Mouse (Mus musculus) frontal cortex, postnatal 36 days (tissue): ENCODE measurements around the gene H2-DMb1.

ENCODE experiments used
- DNase-seq, 2 experiments: peaks; one replicate each; pipeline ENCODE4 v3.0.0; 2022; ENCODE audit warnings: low spot score in 2 of 2

H2-DMb1 gene

GRCm38 (mm10) chr17:34122188-34122984 is 30.5 kb upstream of the H2-DMb1 start, which contains the start of gene Brd2:
Brd2 (minus strand) TSS chr17:34122634.
- peak; percentile 96 to 98 for DNase-seq

GRCm38 (mm10) chr17:34123111-34123510 is 29.8 kb upstream of the H2-DMb1 start:
- no peak for DNase-seq

GRCm38 (mm10) chr17:34123518-34123917 is 29.4 kb upstream of the H2-DMb1 start:
- no peak for DNase-seq

GRCm38 (mm10) chr17:34124649-34125048 is 28.2 kb upstream of the H2-DMb1 start:
- no peak for DNase-seq

DNA sequence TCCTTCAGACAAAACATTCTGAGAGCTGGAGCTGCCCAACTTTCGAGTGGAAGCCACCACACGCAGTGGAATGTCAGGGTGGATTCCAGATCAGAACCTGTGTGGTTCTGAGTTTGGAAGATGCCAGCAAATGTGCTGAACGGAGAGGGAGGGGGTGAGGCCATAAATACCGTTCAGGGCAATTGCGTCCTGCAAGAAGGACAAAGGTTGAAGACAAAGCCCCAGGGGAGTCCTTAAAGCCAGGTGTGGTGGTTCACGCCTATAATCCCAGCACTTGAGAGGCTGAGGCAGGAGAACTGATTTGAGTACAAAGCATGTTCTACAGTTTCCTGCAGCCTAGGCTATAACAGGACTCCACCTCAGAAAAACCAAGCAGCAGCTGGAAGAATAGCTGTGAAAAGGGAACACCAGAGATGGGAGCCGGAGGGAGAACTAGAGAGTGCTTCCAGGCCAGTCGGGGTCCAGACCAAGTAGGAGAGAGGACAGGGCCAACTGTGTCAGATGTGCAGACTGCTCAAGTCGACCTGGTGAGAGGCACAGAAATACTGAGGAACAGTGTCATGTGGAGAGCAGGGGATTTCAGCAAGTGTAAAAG is 25.9 kb upstream of the H2-DMb1 start:
- DNase-seq = no peak

- peak in 1 of 2 experiments; percentile 60 for DNase-seq
Observed at GRCm38 (mm10) chr17:34127475-34127874, 25.4 kb upstream of the H2-DMb1 start.

GRCm38 (mm10) chr17:34128264-34128937 is 24.5 kb upstream of the H2-DMb1 start:
- peak in 1 of 2 experiments; percentile 61 for DNase-seq

DNA sequence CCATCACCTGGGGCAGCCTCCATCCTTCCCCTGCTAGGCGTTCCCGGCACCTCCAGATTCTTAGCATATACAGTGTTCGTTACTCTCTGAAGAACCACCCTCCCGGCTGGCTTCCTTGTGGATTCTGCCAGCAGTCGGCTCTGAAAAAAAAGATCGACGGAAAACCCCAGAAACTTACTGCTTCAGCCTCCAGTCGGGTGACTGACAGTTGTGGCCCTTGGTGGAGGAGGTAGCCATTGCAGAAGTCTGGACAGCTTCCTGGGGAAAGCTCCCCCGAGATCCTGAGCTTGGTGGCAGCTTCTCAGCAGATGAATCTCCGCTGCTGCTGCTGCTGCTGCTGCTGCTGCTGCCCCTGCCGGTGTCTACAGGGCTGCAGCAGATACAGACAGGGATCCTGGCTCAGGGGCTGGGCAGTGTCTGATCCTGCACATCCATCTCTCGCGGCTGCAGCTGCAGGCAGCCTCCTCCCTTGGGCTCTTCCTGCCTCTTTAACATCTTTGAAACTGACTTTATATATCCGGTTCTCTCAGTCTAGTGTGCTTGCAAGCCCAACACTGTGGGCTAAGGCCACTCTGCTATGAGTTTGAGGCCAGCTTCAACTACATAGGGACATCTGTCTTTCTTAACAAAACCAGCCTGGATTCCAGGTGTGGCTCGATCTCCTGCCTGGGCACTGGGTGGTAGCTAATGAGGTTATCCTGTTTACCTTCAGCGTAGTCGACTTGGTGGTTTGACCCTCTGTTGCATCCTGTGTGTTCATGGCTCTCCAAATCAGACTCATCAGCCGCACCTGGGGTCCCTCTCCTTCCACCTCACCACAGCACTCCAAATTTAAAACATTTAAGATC is 23.7 kb upstream of the H2-DMb1 start:
- no peak for DNase-seq

- no peak for DNase-seq
Observed at GRCm38 (mm10) chr17:34130073-34130947, 22.6 kb upstream of the H2-DMb1 start.

GRCm38 (mm10) chr17:34131911-34132310 is 21.0 kb upstream of the H2-DMb1 start:
- DNase-seq = no peak

DNA sequence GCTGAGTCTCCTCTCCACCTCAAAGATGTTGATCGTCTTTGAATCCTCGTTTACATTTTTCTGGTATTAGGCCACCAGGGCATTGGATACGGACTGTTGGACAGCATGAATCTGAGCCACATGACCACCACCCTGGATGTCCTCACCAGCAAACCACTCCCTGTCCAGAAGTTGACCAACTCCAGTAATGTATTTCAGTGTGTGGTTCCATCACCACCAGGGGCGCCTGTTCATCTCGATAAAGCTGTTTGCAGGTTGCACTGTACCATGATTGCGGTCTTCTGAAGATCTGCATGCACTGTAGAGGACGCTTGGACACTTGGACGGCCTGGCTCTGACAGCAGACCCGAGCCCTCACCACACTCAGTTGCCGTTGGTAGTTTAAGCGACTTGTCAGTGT is 19.6 kb upstream of the H2-DMb1 start:
- DNase-seq = no peak

DNA sequence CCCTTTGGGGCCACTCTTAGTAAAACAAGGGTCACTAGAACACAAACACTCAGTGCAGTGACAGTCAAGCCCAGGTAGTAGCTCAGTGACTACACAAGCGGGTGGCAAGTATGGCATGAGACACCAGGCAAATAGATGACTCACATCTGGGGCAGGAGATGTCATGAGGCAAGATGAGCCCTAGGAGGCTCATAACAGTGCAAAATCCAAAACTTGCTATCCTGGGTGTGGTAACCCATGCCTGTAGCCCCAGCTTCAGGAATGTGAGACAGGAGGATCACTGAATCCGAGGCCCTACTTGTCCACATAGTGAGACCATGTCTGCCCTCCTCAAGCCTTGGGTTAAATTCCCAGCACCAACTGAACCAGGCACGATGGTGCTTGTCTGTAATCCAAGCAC is 18.4 kb upstream of the H2-DMb1 start:
- no peak for DNase-seq

GRCm38 (mm10) chr17:34135297-34136224 is 17.3 kb upstream of the H2-DMb1 start:
- DNase-seq = peak; percentile 98 to 99

GRCm38 (mm10) chr17:34137601-34138000 is 15.3 kb upstream of the H2-DMb1 start:
- no peak for DNase-seq

DNA sequence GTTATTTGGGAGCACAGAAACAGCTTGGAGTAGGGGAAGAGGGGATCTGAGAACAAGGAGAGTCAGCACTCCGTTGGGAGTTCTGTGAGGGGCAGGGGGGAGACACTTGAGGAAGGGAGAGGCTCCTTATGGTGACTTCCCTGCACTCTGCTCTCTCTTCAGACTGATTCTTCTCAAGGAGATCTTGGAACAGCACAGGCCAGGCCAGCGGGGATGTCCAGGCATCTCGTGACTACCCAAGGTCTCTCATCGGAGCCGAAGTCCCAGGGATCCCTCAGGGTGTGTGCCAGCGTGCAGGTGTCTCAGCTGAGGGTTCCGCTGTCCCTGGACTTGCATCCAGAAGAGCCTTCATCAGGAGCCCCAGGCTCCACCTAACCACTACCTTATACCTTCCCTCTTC is 14.2 kb upstream of the H2-DMb1 start:
- no peak for DNase-seq

DNA sequence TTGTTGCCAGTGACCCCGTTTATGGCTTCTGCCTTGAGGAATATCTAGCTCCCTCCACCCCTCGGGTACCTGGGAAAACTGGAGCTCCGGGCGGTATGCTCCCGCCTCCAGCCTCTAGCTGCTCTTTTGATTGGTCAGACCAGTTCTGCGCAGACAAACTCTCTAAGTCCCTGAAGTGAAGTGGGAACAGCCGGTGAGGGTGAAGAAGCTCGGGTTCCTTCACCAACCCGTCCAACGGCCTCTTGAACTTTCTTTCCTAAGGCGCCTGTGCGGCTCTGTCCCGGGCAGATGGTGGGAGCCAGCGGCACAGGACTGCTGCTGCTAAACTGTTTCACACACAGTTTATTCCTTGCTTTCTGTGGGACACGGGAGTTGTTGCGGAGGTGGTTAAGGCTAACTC is 13.5 kb upstream of the H2-DMb1 start:
- no peak for DNase-seq

GRCm38 (mm10) chr17:34140240-34140639 is 12.6 kb upstream of the H2-DMb1 start:
- no peak for DNase-seq

- DNase-seq = peak in 1 of 2 experiments; percentile 38
Observed at GRCm38 (mm10) chr17:34141448-34141847, 11.4 kb upstream of the H2-DMb1 start.

- DNase-seq = no peak
Observed at GRCm38 (mm10) chr17:34142456-34143010, 10.3 kb upstream of the H2-DMb1 start.
